Mouse (Mus musculus): ENCODE measurements around the gene Sohlh2. TPM values are rescaled to one million over a fixed set of nuclear protein-coding genes. Genes with fewer than 3 reads are reported as not detected.
"Not testable (repeated sequence)": the region's sequence is repeated elsewhere in the genome, so short reads cannot be mapped to it uniquely, and the experiment has no call there.

Gene Sohlh2
- polyA plus RNA-seq, 1 experiment from 2014 or later = not detected

DNA sequence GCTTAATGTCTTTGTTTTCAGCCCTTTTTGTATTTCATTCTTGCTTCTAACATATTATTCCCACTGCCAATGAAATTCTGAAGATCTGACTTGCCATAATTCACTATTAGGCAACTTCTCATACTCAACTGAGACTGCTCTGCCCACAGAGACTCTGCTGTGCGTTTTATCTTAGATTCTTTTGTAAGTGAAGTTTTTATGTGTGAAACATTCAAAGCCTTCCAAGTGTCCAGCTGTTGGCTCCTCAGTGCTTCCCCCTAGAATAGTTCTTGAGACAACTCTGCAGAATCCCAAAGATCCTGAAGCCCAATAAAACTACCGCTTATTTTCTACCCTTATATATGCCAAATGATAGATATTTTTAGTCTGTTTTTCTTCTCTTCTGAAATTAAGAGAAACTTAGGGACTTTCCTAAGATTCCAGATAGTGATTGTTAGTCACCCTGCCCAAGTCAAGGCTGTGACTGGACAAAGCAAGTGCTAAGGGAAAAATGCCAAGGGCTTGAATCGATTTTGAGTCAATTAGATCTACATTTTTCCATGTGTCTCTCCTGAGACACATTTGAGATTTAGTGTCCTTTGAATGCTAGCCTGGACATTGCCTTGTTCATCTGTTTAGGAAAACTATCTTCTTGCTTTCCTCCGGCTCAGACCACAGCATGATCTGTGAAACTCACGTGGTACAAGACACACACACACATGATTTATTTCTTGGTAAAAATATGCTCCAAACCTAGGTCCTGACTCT lies 13.9 kb downstream of the Sohlh2 start:
- ATAC-seq = no peak
- WGBS (ENCODE audit: insufficient replicate concordance) = 73% methylated on average over 5 of the region's 5 CpGs
- DNase-seq = no peak

DNA sequence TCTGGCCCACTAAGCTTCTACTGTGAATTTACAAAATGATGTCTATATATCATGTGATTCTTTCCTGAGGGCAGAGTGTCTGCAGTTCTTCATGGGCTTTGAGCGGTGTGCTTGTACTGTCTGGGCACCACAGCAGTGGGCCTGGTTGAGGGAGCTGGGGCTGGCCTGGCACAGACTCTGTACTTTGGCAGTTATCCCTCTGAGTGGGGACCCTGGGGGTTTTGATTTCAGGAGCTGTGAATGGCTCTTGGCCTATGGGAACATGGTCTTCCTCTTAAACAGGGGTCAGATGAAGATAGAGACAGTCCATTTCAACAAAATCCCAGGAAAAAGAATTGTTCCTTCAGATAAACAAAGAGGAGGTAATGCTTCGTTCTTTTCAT lies 14.5 kb downstream of the Sohlh2 start:
- ATAC-seq (no peak), DNase-seq (no peak)
- no peak overlapping the region for H3K27ac ChIP-seq (ENCODE audit: low read depth)
- no peaks in the 10 kb centered on the region for H3K36me3 ChIP-seq (replicated peaks; ENCODE audit: insufficient read depth, low read length)
- no peaks in the 10 kb centered on the region for H3K27me3 ChIP-seq (ENCODE audit: insufficient read depth, low read length)
- H3K4me2 ChIP-seq (ENCODE audit: low read depth, low read length) = no peak overlapping the region
- no peak overlapping the region for H3K9ac ChIP-seq (replicated peaks)
- 80% methylated on average over 2 of the region's 2 CpGs for WGBS (ENCODE audit: insufficient replicate concordance)
- H3K4me3 ChIP-seq (ENCODE audit: low read depth, low read length) = no peak overlapping the region
- H3K9me3 ChIP-seq (ENCODE audit: low read length) = no peaks in the 10 kb centered on the region
- H3K4me1 ChIP-seq (ENCODE audit: insufficient read depth) = no peaks in the 10 kb centered on the region
- TF ChIP-seq CTCF (IDR thresholded peaks at IDR 0.05; ENCODE audit: low read depth) (no peak), EP300 (IDR thresholded peaks at IDR 0.05; ENCODE audit: low read depth) (no peak)

More for the DNA sequence above, 13.9 kb downstream of the Sohlh2 start:
- no peaks in the 10 kb centered on the region for H3K36me3 ChIP-seq (replicated peaks; ENCODE audit: insufficient read depth, low read length)
- no peaks in the 10 kb centered on the region for H3K9me3 ChIP-seq (ENCODE audit: low read length)
- no peak overlapping the region for H3K4me2 ChIP-seq (ENCODE audit: low read depth, low read length)
- no peak overlapping the region for H3K4me3 ChIP-seq (ENCODE audit: low read depth, low read length)
- TF ChIP-seq CTCF (IDR thresholded peaks at IDR 0.05; ENCODE audit: low read depth) (no peak), EP300 (IDR thresholded peaks at IDR 0.05; ENCODE audit: low read depth) (no peak)
- no peak overlapping the region for H3K27ac ChIP-seq (ENCODE audit: low read depth)
- no peak overlapping the region for H3K9ac ChIP-seq (replicated peaks)
- no peaks in the 10 kb centered on the region for H3K4me1 ChIP-seq (ENCODE audit: insufficient read depth)
- H3K27me3 ChIP-seq (ENCODE audit: insufficient read depth, low read length) = no peaks in the 10 kb centered on the region

DNA sequence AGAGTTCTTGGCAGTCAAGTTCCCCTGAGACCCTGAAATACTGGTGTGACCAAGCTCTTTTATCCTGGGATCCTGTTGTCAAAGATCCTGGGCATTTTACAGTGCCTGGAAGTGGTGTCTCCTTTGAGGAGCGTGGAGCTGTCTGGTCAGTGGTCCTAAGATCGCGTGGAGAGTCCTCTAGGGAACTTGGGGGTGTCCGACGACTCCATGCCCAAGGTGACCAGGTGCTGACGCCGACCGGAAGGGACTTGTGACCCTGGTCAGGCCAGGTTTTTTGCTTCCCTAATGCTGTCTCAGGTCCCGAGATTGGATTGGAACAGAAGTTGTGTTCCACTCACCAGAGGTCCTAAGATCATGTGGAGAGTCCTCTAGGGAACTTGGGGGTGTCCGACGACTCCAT lies 21.8 kb downstream of the Sohlh2 start:
- 84% methylated on average over 11 of the region's 11 CpGs for WGBS (ENCODE audit: insufficient replicate concordance)
- not testable (repeated sequence) for H3K9me3 ChIP-seq (ENCODE audit: low read length); H3K4me1 ChIP-seq (ENCODE audit: insufficient read depth); DNase-seq; H3K4me3 ChIP-seq (ENCODE audit: low read depth, low read length); H3K27me3 ChIP-seq (ENCODE audit: insufficient read depth, low read length); H3K27ac ChIP-seq (ENCODE audit: low read depth); H3K36me3 ChIP-seq (replicated peaks; ENCODE audit: insufficient read depth, low read length); ATAC-seq; H3K4me2 ChIP-seq (ENCODE audit: low read depth, low read length); H3K9ac ChIP-seq (replicated peaks)

DNA sequence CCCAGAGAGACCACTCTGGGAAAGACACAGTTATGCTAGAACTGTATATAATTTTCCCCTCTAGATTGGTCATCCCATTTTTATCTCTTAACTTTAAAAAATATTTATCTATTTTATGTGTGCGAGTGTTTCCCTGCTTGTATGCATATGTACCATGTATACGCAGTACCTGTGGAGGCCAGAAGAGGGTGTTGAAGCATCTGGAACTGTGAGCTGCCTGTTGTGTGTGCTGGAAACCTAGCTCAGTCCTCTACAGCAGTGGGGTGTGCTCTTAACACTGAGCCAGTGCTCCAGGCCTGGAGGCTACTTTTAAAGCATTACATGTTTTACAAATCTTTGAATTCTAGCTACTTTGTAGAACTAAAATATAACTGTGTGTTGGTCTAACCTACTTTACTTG lies 24.6 kb downstream of the Sohlh2 start:
- DNase-seq (no peak), ATAC-seq (no peak)
- Histone ChIP-seq H3K36me3 (replicated peaks; ENCODE audit: insufficient read depth, low read length) (no peaks in the 10 kb centered on the region), H3K9me3 (ENCODE audit: low read length) (no peaks in the 10 kb centered on the region), H3K4me3 (ENCODE audit: low read depth, low read length) (no peak overlapping the region), H3K9ac (replicated peaks) (no peak overlapping the region), H3K27me3 (ENCODE audit: insufficient read depth, low read length) (no peaks in the 10 kb centered on the region), H3K27ac (ENCODE audit: low read depth) (no peak overlapping the region), H3K4me1 (ENCODE audit: insufficient read depth) (no peaks in the 10 kb centered on the region), H3K4me2 (ENCODE audit: low read depth, low read length) (no peak overlapping the region)
- TF ChIP-seq EP300 (IDR thresholded peaks at IDR 0.05; ENCODE audit: low read depth) = no peak
- no peak for TF ChIP-seq CTCF (IDR thresholded peaks at IDR 0.05; ENCODE audit: low read depth)
- 79% methylated on average over 2 of the region's 2 CpGs for WGBS (ENCODE audit: insufficient replicate concordance)

DNA sequence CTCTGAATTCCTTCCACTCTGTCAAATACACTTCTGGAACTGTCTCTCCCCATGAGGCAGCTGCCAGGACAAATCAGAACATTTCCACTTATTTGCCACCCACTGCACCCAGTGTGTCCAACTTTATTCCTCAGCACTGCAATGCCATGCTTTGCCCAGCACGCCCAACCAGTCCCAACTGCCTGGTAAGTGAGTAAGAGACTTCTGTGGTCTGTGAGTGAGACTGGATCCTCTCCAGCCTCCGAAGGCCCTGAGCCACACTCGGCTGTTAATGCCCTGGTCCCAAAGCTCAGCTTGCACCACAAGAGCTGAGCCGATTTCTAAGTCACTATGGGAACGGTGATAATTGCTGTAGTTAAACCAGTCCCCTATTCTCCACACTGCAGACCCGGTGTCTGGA lies 25.8 kb downstream of the Sohlh2 start:
- ATAC-seq (no peak), DNase-seq (no peak)
- H3K27ac ChIP-seq (ENCODE audit: low read depth) = no peak overlapping the region
- no peaks in the 10 kb centered on the region for H3K4me1 ChIP-seq (ENCODE audit: insufficient read depth)
- 67% methylated on average over 6 of the region's 6 CpGs for WGBS (ENCODE audit: insufficient replicate concordance)
- TF ChIP-seq CTCF (IDR thresholded peaks at IDR 0.05; ENCODE audit: low read depth) (no peak), EP300 (IDR thresholded peaks at IDR 0.05; ENCODE audit: low read depth) (no peak)
- no peak overlapping the region for H3K9ac ChIP-seq (replicated peaks)
- no peaks in the 10 kb centered on the region for H3K9me3 ChIP-seq (ENCODE audit: low read length)
- no peak overlapping the region for H3K4me2 ChIP-seq (ENCODE audit: low read depth, low read length)
- no peak overlapping the region for H3K4me3 ChIP-seq (ENCODE audit: low read depth, low read length)
- no peaks in the 10 kb centered on the region for H3K27me3 ChIP-seq (ENCODE audit: insufficient read depth, low read length)
- H3K36me3 ChIP-seq (replicated peaks; ENCODE audit: insufficient read depth, low read length) = no peaks in the 10 kb centered on the region

DNA sequence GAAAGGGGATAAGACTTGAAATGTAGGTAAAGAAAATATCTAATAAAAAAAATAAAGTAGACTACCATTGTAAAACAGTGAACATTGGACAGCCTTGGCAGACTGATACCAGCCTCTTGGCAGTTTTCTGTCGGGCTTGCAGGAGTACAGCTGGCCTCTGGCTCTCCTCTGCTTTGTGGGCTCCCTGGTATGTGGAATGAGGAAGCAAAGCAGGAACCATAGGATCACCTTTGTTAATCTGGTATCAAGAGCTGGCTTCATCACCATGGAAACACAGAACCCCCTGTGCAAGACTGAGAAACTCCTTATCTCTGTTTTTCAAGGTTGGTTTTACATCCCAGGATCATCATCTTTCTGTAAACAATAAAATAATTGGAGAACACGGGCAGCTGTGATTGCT lies 30.4 kb downstream of the Sohlh2 start:
- Histone ChIP-seq H3K27ac (ENCODE audit: low read depth) (no peak overlapping the region), H3K9me3 (ENCODE audit: low read length) (no peaks in the 10 kb centered on the region), H3K4me3 (ENCODE audit: low read depth, low read length) (no peak overlapping the region), H3K9ac (replicated peaks) (no peak overlapping the region), H3K27me3 (ENCODE audit: insufficient read depth, low read length) (no peaks in the 10 kb centered on the region), H3K4me2 (ENCODE audit: low read depth, low read length) (no peak overlapping the region), H3K4me1 (ENCODE audit: insufficient read depth) (no peaks in the 10 kb centered on the region), H3K36me3 (replicated peaks; ENCODE audit: insufficient read depth, low read length) (no peaks in the 10 kb centered on the region)
- DNase-seq (no peak), ATAC-seq (no peak)
- 19% methylated on average over 2 of the region's 2 CpGs for WGBS (ENCODE audit: insufficient replicate concordance)
- TF ChIP-seq EP300 (IDR thresholded peaks at IDR 0.05; ENCODE audit: low read depth) (no peak), CTCF (IDR thresholded peaks at IDR 0.05; ENCODE audit: low read depth) (no peak)

DNA sequence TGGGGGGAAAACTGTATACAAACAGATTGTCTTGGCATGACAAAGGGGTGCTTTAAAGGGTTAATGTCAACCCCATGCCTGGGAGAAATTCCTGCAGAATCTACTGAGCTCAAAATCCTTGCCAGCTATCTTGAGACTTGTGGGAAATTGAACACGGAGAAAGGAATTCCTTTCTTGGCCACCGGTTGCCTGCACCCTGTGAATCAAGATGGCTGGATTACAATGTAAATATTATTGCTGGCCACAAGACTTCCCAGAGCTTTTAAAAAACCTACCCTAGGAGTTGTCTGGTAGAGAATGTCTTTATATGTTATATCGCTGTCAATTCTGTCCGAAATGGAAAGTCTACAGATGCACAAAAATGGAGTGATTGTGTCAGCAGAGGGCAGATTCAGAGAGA lies 32.0 kb downstream of the Sohlh2 start:
- TF ChIP-seq EP300 (IDR thresholded peaks at IDR 0.05; ENCODE audit: low read depth) = no peak
- no peak for TF ChIP-seq CTCF (IDR thresholded peaks at IDR 0.05; ENCODE audit: low read depth)
- 52% methylated on average over 4 of the region's 4 CpGs for WGBS (ENCODE audit: insufficient replicate concordance)
- Histone ChIP-seq H3K9me3 (ENCODE audit: low read length) (no peaks in the 10 kb centered on the region), H3K36me3 (replicated peaks; ENCODE audit: insufficient read depth, low read length) (no peaks in the 10 kb centered on the region), H3K4me1 (ENCODE audit: insufficient read depth) (no peaks in the 10 kb centered on the region), H3K9ac (replicated peaks) (no peak overlapping the region), H3K4me3 (ENCODE audit: low read depth, low read length) (no peak overlapping the region), H3K27ac (ENCODE audit: low read depth) (no peak overlapping the region), H3K4me2 (ENCODE audit: low read depth, low read length) (no peak overlapping the region), H3K27me3 (ENCODE audit: insufficient read depth, low read length) (no peaks in the 10 kb centered on the region)
- ATAC-seq = no peak
- DNase-seq = no peak
